Mouse (Mus musculus): Measurements from ENCODE around the gene Tmppe. TPM values are rescaled to one million over a fixed set of nuclear protein-coding genes. Genes with fewer than 3 reads are reported as not detected.

The Tmppe gene
- total RNA-seq (2014; fragmentation: Nextera tagmentation) (5.7 and 6.7 TPM in 2 replicates), total RNA-seq (2017) (5.9 and 6.8 TPM in 2 replicates)

- peak; percentile 87 for ATAC-seq (replicated peaks; ENCODE audit: poor library complexity, severe bottlenecking)
These were observed at the start of gene Tmppe, which contains the start of gene Glb1 for GRCm38 (mm10) chr9:114400949-114401684. Tmppe (plus strand) TSS chr9:114401105. Glb1 (plus strand) TSS chr9:114401076.

GRCm38 (mm10) chr9:114367783-114368470 lies 33.0 kb upstream of the Tmppe start:
- peak; percentile 82 for ATAC-seq (replicated peaks; ENCODE audit: poor library complexity, severe bottlenecking)

- peak; percentile 1 for ATAC-seq (replicated peaks; ENCODE audit: poor library complexity, severe bottlenecking)
These were observed 32.4 kb upstream of the Tmppe start for GRCm38 (mm10) chr9:114368471-114368858.

- peak; percentile 50 for ATAC-seq (replicated peaks; ENCODE audit: poor library complexity, severe bottlenecking)
These were observed 31.5 kb upstream of the Tmppe start for GRCm38 (mm10) chr9:114369389-114369788.

GRCm38 (mm10) chr9:114371717-114372116 lies 29.2 kb upstream of the Tmppe start:
- 0 out of 2 replicates have a peak, but pooled peaks have one; percentile 18 for ATAC-seq (replicated peaks; ENCODE audit: poor library complexity, severe bottlenecking)

GRCm38 (mm10) chr9:114375276-114375962 lies 25.5 kb upstream of the Tmppe start:
- ATAC-seq (replicated peaks; ENCODE audit: poor library complexity, severe bottlenecking) = peak; percentile 52

GRCm38 (mm10) chr9:114377168-114377567 lies 23.7 kb upstream of the Tmppe start:
- no peak for ATAC-seq (replicated peaks; ENCODE audit: poor library complexity, severe bottlenecking)

GRCm38 (mm10) chr9:114379871-114380270 lies 21.0 kb upstream of the Tmppe start:
- ATAC-seq (replicated peaks; ENCODE audit: poor library complexity, severe bottlenecking) = no peak

GRCm38 (mm10) chr9:114380881-114381733 lies 19.8 kb upstream of the Tmppe start:
- ATAC-seq (replicated peaks; ENCODE audit: poor library complexity, severe bottlenecking) = peak; percentile 74

GRCm38 (mm10) chr9:114382936-114383710 lies 17.8 kb upstream of the Tmppe start:
- ATAC-seq (replicated peaks; ENCODE audit: poor library complexity, severe bottlenecking) = no peak

- ATAC-seq (replicated peaks; ENCODE audit: poor library complexity, severe bottlenecking) = no peak
These were observed 16.2 kb upstream of the Tmppe start for GRCm38 (mm10) chr9:114384691-114385090.

GRCm38 (mm10) chr9:114385160-114385559 lies 15.7 kb upstream of the Tmppe start:
- ATAC-seq (replicated peaks; ENCODE audit: poor library complexity, severe bottlenecking) = no peak

- ATAC-seq (replicated peaks; ENCODE audit: poor library complexity, severe bottlenecking) = no peak
These were observed 13.8 kb upstream of the Tmppe start for GRCm38 (mm10) chr9:114387086-114387485.

- ATAC-seq (replicated peaks; ENCODE audit: poor library complexity, severe bottlenecking) = no peak
These were observed 12.6 kb upstream of the Tmppe start for GRCm38 (mm10) chr9:114388288-114388687.

GRCm38 (mm10) chr9:114388701-114389370 lies 12.1 kb upstream of the Tmppe start:
- ATAC-seq (replicated peaks; ENCODE audit: poor library complexity, severe bottlenecking) = no peak

- ATAC-seq (replicated peaks; ENCODE audit: poor library complexity, severe bottlenecking) = peak; percentile 33
These were observed 11.5 kb upstream of the Tmppe start for GRCm38 (mm10) chr9:114389371-114389904.

- ATAC-seq (replicated peaks; ENCODE audit: poor library complexity, severe bottlenecking) = peak; percentile 79
These were observed 10.8 kb upstream of the Tmppe start, which contains the start of gene Crtap for GRCm38 (mm10) chr9:114389905-114390748. Crtap (minus strand) TSS chr9:114390675.

GRCm38 (mm10) chr9:114390749-114391075 lies 10.2 kb upstream of the Tmppe start:
- no peak for ATAC-seq (replicated peaks; ENCODE audit: poor library complexity, severe bottlenecking)

All from granulocyte monocyte progenitor cell, adult 5-6 weeks (primary cell).